Mouse (Mus musculus): ENCODE results near the gene Nlrp4c. TPM values are rescaled to one million over a fixed set of nuclear protein-coding genes. Genes with fewer than 3 reads are reported as not detected.

Gene Nlrp4c
- total RNA-seq, 2 experiments from 2014 or later, result not detected

Other genes with a start within 250 kb of the Nlrp4c start
- not detected for gene Vmn1r63, start 239.7 kb upstream of the Nlrp4c start, total RNA-seq (2021)
- not detected for gene Vmn1r64, start 160.6 kb upstream of the Nlrp4c start, total RNA-seq (2021)
- gene Vmn1r65, start 34.2 kb upstream of the Nlrp4c start, total RNA-seq (2021), result not detected
- gene Zfp787, start 110.8 kb downstream of the Nlrp4c start, total RNA-seq (2021), result 10 to 100 TPM; 79.3 to 83.7 TPM
- 10 to 100 TPM; 31.3 to 36.3 TPM for gene Zfp444, start 127.1 kb downstream of the Nlrp4c start, total RNA-seq (2021)
- gene Galp, start 151.9 kb downstream of the Nlrp4c start, total RNA-seq (2021), result not detected
- not detected for gene Zscan5b, start 177.1 kb downstream of the Nlrp4c start, total RNA-seq (2021)
- gene Epp13, start 207.5 kb downstream of the Nlrp4c start, total RNA-seq (2021), result not detected
- gene Zfp667, start 241.4 kb downstream of the Nlrp4c start, total RNA-seq (2021), result 10 to 100 TPM in 1 of 2 experiments, 1 to 10 TPM in 1; 9.5 to 10.6 TPM

Measured in adrenal gland, postnatal 4 days (tissue).